Mouse (Mus musculus): ENCODE results near the gene Foxj3.

- TF ChIP-seq CTCF (IDR thresholded peaks at IDR 0.05; ENCODE audit: control insufficient read depth, insufficient read depth, low read length), result no peak
- TF ChIP-seq POLR2A (IDR thresholded peaks at IDR 0.05; ENCODE audit: borderline replicate concordance, control insufficient read depth, low read depth, low read length), result no peak
These were observed 51.2 kb downstream of the Foxj3 start for GRCm38 (mm10) chr4:119588037-119588436.
